Mouse (Mus musculus) C2C12 (cell line): ENCODE data around the gene Map7d1. TPM values are rescaled to one million over a fixed set of nuclear protein-coding genes. Genes with fewer than 3 reads are reported as not detected.

Experiments used
- H3K27me3 ChIP-seq: one replicate; pipeline ENCODE4 v1.6.1; 2011; ENCODE audit not compliant: control insufficient read depth, insufficient read depth, insufficient read length
- H3K36me3 ChIP-seq: one replicate; pipeline ENCODE4 v1.6.1; 2011; ENCODE audit not compliant: control insufficient read depth, insufficient read depth
- H3K4me3 ChIP-seq: one replicate; pipeline ENCODE4 v1.5.1; 2011; ENCODE audit warnings: mild to moderate bottlenecking, control low read depth; ENCODE audit not compliant: poor library complexity, insufficient read depth, severe bottlenecking
- H3K79me2 ChIP-seq: one replicate; pipeline ENCODE4 v1.6.1; 2011; ENCODE audit not compliant: control insufficient read depth, insufficient read depth
- H3K79me3 ChIP-seq: one replicate; pipeline ENCODE4 v1.6.1; 2011; ENCODE audit warnings: low read depth, control low read depth
- H3ac ChIP-seq: one replicate; pipeline ENCODE3; 2011; ENCODE audit warnings: low read depth; ENCODE audit not compliant: control insufficient read depth, insufficient read length
- CEBPB ChIP-seq: IDR thresholded peaks from one replicate; pipeline ENCODE4 v1.6.1; 2011; ENCODE audit warnings: low read depth, mild to moderate bottlenecking, control low read depth, moderate library complexity
- CTCF ChIP-seq: IDR thresholded peaks from one replicate; pipeline ENCODE4 v1.5.1; 2011; ENCODE audit not compliant: control insufficient read depth, insufficient read depth, insufficient read length
- FOSL1 ChIP-seq: IDR thresholded peaks from one replicate; pipeline ENCODE4 v1.8.0; 2011; ENCODE audit warnings: mild to moderate bottlenecking, low read length; ENCODE audit not compliant: poor library complexity, insufficient read depth, severe bottlenecking
- MAX ChIP-seq: IDR thresholded peaks from one replicate; pipeline ENCODE4 v1.6.1; 2011; ENCODE audit warnings: mild to moderate bottlenecking, control low read depth
- MYOD1 ChIP-seq: IDR thresholded peaks from one replicate; pipeline ENCODE4 v1.6.1; 2011; ENCODE audit warnings: low read depth; ENCODE audit not compliant: control insufficient read depth, insufficient read length
- MYOG ChIP-seq: IDR thresholded peaks from one replicate; pipeline ENCODE4 v1.6.1; 2011; ENCODE audit not compliant: control insufficient read depth, insufficient read length; ENCODE audit errors: extremely low read depth
- USF1 ChIP-seq: IDR thresholded peaks from one replicate; pipeline ENCODE4 v1.6.1; 2011; ENCODE audit warnings: low read depth, mild to moderate bottlenecking, control low read depth, moderate library complexity
- polyA plus RNA-seq: library from polyadenylated mRNA; unstranded; fragments of >200 nt; fragmentation: generic; extraction: Trizol; gene quantifications from one replicate; pipeline ENCODE4 v1.2.1, GENCODE M21; 2012; ENCODE audit warnings: missing spikeins

The Map7d1 gene
- polyA plus RNA-seq, 1 experiment: 130 TPM

- peak overlapping the region; percentile 18 for H3ac ChIP-seq
- H3K27me3 ChIP-seq: no peaks in the 10 kb centered on the region
- peak overlapping the region; percentile 78 for H3K4me3 ChIP-seq
- peaks cover 25% of the 10 kb centered on the region for H3K79me3 ChIP-seq
- peaks cover 54% of the 10 kb centered on the region for H3K79me2 ChIP-seq
- no peak for TF ChIP-seq MAX
- no peak for TF ChIP-seq CTCF
- TF ChIP-seq FOSL1: no peak
- TF ChIP-seq MYOG: no peak
- no peak for TF ChIP-seq MYOD1
- peaks cover 3% of the 10 kb centered on the region for H3K36me3 ChIP-seq
Measured at GRCm38 (mm10) chr4:126261675-126262074, 5.5 kb upstream of the Map7d1 start.

- H3K79me2 ChIP-seq: peaks cover 53% of the 10 kb centered on the region
- peak overlapping the region; percentile 42 for H3ac ChIP-seq
- no peak for TF ChIP-seq USF1
- TF ChIP-seq CTCF: no peak
- TF ChIP-seq MAX: peak; percentile 28
- peaks cover 3% of the 10 kb centered on the region for H3K36me3 ChIP-seq
- H3K4me3 ChIP-seq: peak overlapping the region; percentile 11
- peaks cover 25% of the 10 kb centered on the region for H3K79me3 ChIP-seq
- H3K27me3 ChIP-seq: no peaks in the 10 kb centered on the region
Measured at GRCm38 (mm10) chr4:126261266-126261665, 5.1 kb upstream of the Map7d1 start.

GRCm38 (mm10) chr4:126260520-126261201, 4.5 kb upstream of the Map7d1 start:
- peak overlapping the region; percentile 42 for H3ac ChIP-seq
- H3K27me3 ChIP-seq: no peaks in the 10 kb centered on the region
- H3K79me3 ChIP-seq: peaks cover 28% of the 10 kb centered on the region
- peaks cover 52% of the 10 kb centered on the region for H3K79me2 ChIP-seq
- H3K36me3 ChIP-seq: peaks cover 3% of the 10 kb centered on the region
- peak overlapping the region; percentile 11 for H3K4me3 ChIP-seq
- TF ChIP-seq MAX (peak; percentile 14), MYOD1 (peak; percentile 95), USF1 (no peak)

- Histone ChIP-seq H3K36me3 (no peaks in the 10 kb centered on the region), H3K79me2 (peaks cover 52% of the 10 kb centered on the region), H3K27me3 (no peaks in the 10 kb centered on the region), H3ac (peak overlapping the region; percentile 69), H3K4me3 (peak overlapping the region; percentile 19), H3K79me3 (peaks cover 29% of the 10 kb centered on the region)
- TF ChIP-seq MYOD1 (peak; percentile 8), FOSL1 (no peak)
Measured at GRCm38 (mm10) chr4:126259523-126260160, 3.5 kb upstream of the Map7d1 start.

- Histone ChIP-seq H3K79me2 (peaks cover 52% of the 10 kb centered on the region), H3K4me3 (no peak overlapping the region), H3ac (peak overlapping the region; percentile 56), H3K27me3 (no peaks in the 10 kb centered on the region), H3K36me3 (no peaks in the 10 kb centered on the region), H3K79me3 (peaks cover 34% of the 10 kb centered on the region)
- TF ChIP-seq USF1: no peak
- no peak for TF ChIP-seq CEBPB
- no peak for TF ChIP-seq FOSL1
- TF ChIP-seq MAX: no peak
- no peak for TF ChIP-seq MYOG
- no peak for TF ChIP-seq MYOD1
- no peak for TF ChIP-seq CTCF
Measured at GRCm38 (mm10) chr4:126259063-126259462, 2.9 kb upstream of the Map7d1 start.

GRCm38 (mm10) chr4:126256967-126257881, 1.1 kb upstream of the Map7d1 start:
- TF ChIP-seq MYOG (no peak), FOSL1 (no peak), MYOD1 (no peak), USF1 (no peak), CTCF (no peak), MAX (no peak), CEBPB (no peak)
- H3K79me3 ChIP-seq: peaks cover 39% of the 10 kb centered on the region
- no peaks in the 10 kb centered on the region for H3K36me3 ChIP-seq

More at GRCm38 (mm10) chr4:126256967-126257881, 1.1 kb upstream of the Map7d1 start:
- Histone ChIP-seq H3K79me2 (peaks cover 52% of the 10 kb centered on the region), H3ac (peak overlapping the region; percentile 52), H3K27me3 (no peaks in the 10 kb centered on the region), H3K4me3 (peak overlapping the region; percentile 97)
